Mouse (Mus musculus) layer of hippocampus, postnatal 14 days (tissue): ENCODE measurements around the gene Aloxe3. TPM values are rescaled to one million over a fixed set of nuclear protein-coding genes. Genes with fewer than 3 reads are reported as not detected.
A peak's percentile ranks its signal among the peaks of the same experiment; 100 is the strongest.
"Not testable (repeated sequence)": the region's sequence is repeated elsewhere in the genome, so short reads cannot be mapped to it uniquely, and the experiment has no call there.

Experiments used
- DNase-seq, 2 experiments: peaks; one replicate each; pipeline ENCODE4 v3.0.0; 2021 to 2022; ENCODE audit warnings: low spot score in 2 of 2, mixed read lengths in 1 of 2
- long read RNA-seq, 2 experiments: library from polyadenylated mRNA; stranded (forward); transcript quantifications; one replicate each; pipeline ENCODE4 v2.0.0; 2021
- total RNA-seq, 2 experiments: library from RNA; stranded (reverse); gene quantifications; 2 replicates each; pipeline ENCODE4 v1.2.3; 2021

Gene Aloxe3
- total RNA-seq: 1 to 10 TPM; 2.9 to 5.7 TPM
- long read RNA-seq, experiment 1, partial matches to known transcripts: 2 of 4 reads
- long read RNA-seq, experiment 1, other reads (novel, unspliced or antisense): 2 of 4 reads
- long read RNA-seq, experiment 2, partial matches to known transcripts: 1 of 4 reads
- long read RNA-seq, experiment 2, other reads (novel, unspliced or antisense): 2 of 4 reads

- no peak for DNase-seq
Observed at GRCm38 (mm10) chr11:69125852-69125918, at the start of gene Aloxe3. TSS of gene Aloxe3 (plus strand) at chr11:69125896.

GRCm38 (mm10) chr11:69076572-69076971 is 49.1 kb upstream of the Aloxe3 start:
- peak in 1 of 2 experiments; percentile 57 for DNase-seq

GRCm38 (mm10) chr11:69077316-69077715 is 48.4 kb upstream of the Aloxe3 start:
- DNase-seq: no peak

GRCm38 (mm10) chr11:69078041-69078440 is 47.7 kb upstream of the Aloxe3 start:
- no peak for DNase-seq

- DNase-seq: no peak
Observed at GRCm38 (mm10) chr11:69078805-69079438, 46.8 kb upstream of the Aloxe3 start.

GRCm38 (mm10) chr11:69080102-69080854 is 45.4 kb upstream of the Aloxe3 start:
- DNase-seq: no peak

- DNase-seq: no peak
Observed at GRCm38 (mm10) chr11:69080855-69081222, 44.9 kb upstream of the Aloxe3 start.

GRCm38 (mm10) chr11:69081613-69082012 is 44.1 kb upstream of the Aloxe3 start:
- DNase-seq: no peak

- no peak for DNase-seq
Observed at GRCm38 (mm10) chr11:69085608-69086007, 40.1 kb upstream of the Aloxe3 start.

- no peak for DNase-seq
Observed at GRCm38 (mm10) chr11:69086390-69086789, 39.3 kb upstream of the Aloxe3 start.

GRCm38 (mm10) chr11:69087082-69087481 is 38.6 kb upstream of the Aloxe3 start:
- no peak for DNase-seq

GRCm38 (mm10) chr11:69087597-69087996 is 38.1 kb upstream of the Aloxe3 start:
- no peak for DNase-seq

- DNase-seq: peak; percentile 93
Observed at GRCm38 (mm10) chr11:69088103-69088855, 37.4 kb upstream of the Aloxe3 start, which contains the start of gene Vamp2. TSS of gene Vamp2 (plus strand) at chr11:69088490.

- DNase-seq: no peak
Observed at GRCm38 (mm10) chr11:69088856-69089615, 36.7 kb upstream of the Aloxe3 start.

- no peak for DNase-seq
Observed at GRCm38 (mm10) chr11:69089616-69090290, 35.9 kb upstream of the Aloxe3 start.

- no peak for DNase-seq
Observed at GRCm38 (mm10) chr11:69090367-69090766, 35.3 kb upstream of the Aloxe3 start.

- no peak for DNase-seq
Observed at GRCm38 (mm10) chr11:69091566-69092385, 33.9 kb upstream of the Aloxe3 start.

GRCm38 (mm10) chr11:69092386-69092751 is 33.3 kb upstream of the Aloxe3 start:
- DNase-seq: peak; percentile 71 to 78

GRCm38 (mm10) chr11:69092871-69093270 is 32.8 kb upstream of the Aloxe3 start:
- DNase-seq: no peak

- not testable (repeated sequence) for DNase-seq
Observed at GRCm38 (mm10) chr11:69093856-69094255, 31.8 kb upstream of the Aloxe3 start.
